Mouse (Mus musculus): ENCODE measurements around the gene Cfap97. TPM values are rescaled to one million over a fixed set of nuclear protein-coding genes. Genes with fewer than 3 reads are reported as not detected.
"Not testable (repeated sequence)": the region's sequence is repeated elsewhere in the genome, so short reads cannot be mapped to it uniquely, and the experiment has no call there.

The Cfap97 gene
- polyA plus RNA-seq, 1 experiment from 2014 or later, result 30.6 TPM

- DNase-seq (no peak), ATAC-seq (ENCODE audit: low FRiP score, low TSS enrichment) (no peak)
- Histone ChIP-seq H3K36me3 (ENCODE audit: control insufficient read depth, insufficient read depth, low read length) (no peaks in the 10 kb centered on the region), H3K4me2 (ENCODE audit: low read length) (no peak overlapping the region), H3K27ac (replicated peaks; ENCODE audit: low read depth, low read length) (no peak overlapping the region), H3K27me3 (ENCODE audit: control insufficient read depth, insufficient read depth, low read length) (no peaks in the 10 kb centered on the region), H3K9me3 (ENCODE audit: control insufficient read depth, low read length) (no peaks in the 10 kb centered on the region), H3K9ac (replicated peaks; ENCODE audit: low read length) (no peak overlapping the region), H3K4me3 (replicated peaks; ENCODE audit: low read depth, low read length) (no peak overlapping the region), H3K4me1 (ENCODE audit: control insufficient read depth, insufficient read depth, low read length) (no peaks in the 10 kb centered on the region)
- WGBS, result 70% methylated on average over 3 of the region's 3 CpGs
Observed at GRCm38 (mm10) chr8:46225501-46225900, 73.9 kb downstream of the Cfap97 start.

DNA sequence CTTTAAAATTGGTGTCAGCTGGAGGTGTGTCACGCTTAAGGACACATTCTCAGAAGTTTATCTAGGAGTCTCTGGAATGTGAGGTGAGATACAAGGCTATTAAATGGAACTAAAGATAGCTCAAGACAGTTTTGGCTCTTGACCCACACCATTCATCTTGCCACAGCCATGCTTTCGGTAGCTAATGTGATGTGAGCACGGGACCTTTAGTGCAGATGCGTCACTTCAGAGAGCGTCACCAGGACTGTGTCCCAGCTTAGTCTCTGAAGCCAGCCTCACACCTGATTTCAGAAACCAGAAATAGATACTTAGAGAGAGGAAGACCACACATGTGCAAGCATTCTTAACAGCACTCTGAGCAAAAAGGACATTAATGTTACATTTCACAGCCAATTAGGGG lies 75.1 kb downstream of the Cfap97 start:
- no peaks in the 10 kb centered on the region for H3K4me1 ChIP-seq (ENCODE audit: control insufficient read depth, insufficient read depth, low read length)
- 90% methylated on average over 5 of the region's 5 CpGs for WGBS
- H3K27me3 ChIP-seq (ENCODE audit: control insufficient read depth, insufficient read depth, low read length), result no peaks in the 10 kb centered on the region
- H3K9ac ChIP-seq (replicated peaks; ENCODE audit: low read length), result no peak overlapping the region
- H3K4me2 ChIP-seq (ENCODE audit: low read length), result no peak overlapping the region
- no peaks in the 10 kb centered on the region for H3K9me3 ChIP-seq (ENCODE audit: control insufficient read depth, low read length)
- H3K27ac ChIP-seq (replicated peaks; ENCODE audit: low read depth, low read length), result no peak overlapping the region
- H3K4me3 ChIP-seq (replicated peaks; ENCODE audit: low read depth, low read length), result no peak overlapping the region
- no peaks in the 10 kb centered on the region for H3K36me3 ChIP-seq (ENCODE audit: control insufficient read depth, insufficient read depth, low read length)
- DNase-seq (no peak), ATAC-seq (ENCODE audit: low FRiP score, low TSS enrichment) (no peak)

- H3K9me3 ChIP-seq (ENCODE audit: control insufficient read depth, low read length); H3K4me2 ChIP-seq (ENCODE audit: low read length); ATAC-seq (ENCODE audit: low FRiP score, low TSS enrichment); H3K27ac ChIP-seq (replicated peaks; ENCODE audit: low read depth, low read length); H3K4me3 ChIP-seq (replicated peaks; ENCODE audit: low read depth, low read length); H3K4me1 ChIP-seq (ENCODE audit: control insufficient read depth, insufficient read depth, low read length); H3K36me3 ChIP-seq (ENCODE audit: control insufficient read depth, insufficient read depth, low read length); H3K9ac ChIP-seq (replicated peaks; ENCODE audit: low read length); H3K27me3 ChIP-seq (ENCODE audit: control insufficient read depth, insufficient read depth, low read length); DNase-seq: not testable (repeated sequence)
- 88% methylated on average over 7 of the region's 7 CpGs for WGBS
Observed at GRCm38 (mm10) chr8:46231968-46232367, 80.4 kb downstream of the Cfap97 start.

GRCm38 (mm10) chr8:46232798-46233197 lies 81.2 kb downstream of the Cfap97 start:
- ATAC-seq (ENCODE audit: low FRiP score, low TSS enrichment) (no peak), DNase-seq (no peak)
- H3K9ac ChIP-seq (replicated peaks; ENCODE audit: low read length), result no peak overlapping the region
- no peaks in the 10 kb centered on the region for H3K36me3 ChIP-seq (ENCODE audit: control insufficient read depth, insufficient read depth, low read length)
- no peaks in the 10 kb centered on the region for H3K27me3 ChIP-seq (ENCODE audit: control insufficient read depth, insufficient read depth, low read length)
- H3K4me3 ChIP-seq (replicated peaks; ENCODE audit: low read depth, low read length), result no peak overlapping the region
- H3K4me2 ChIP-seq (ENCODE audit: low read length), result no peak overlapping the region
- WGBS, result 46% methylated on average over 8 of the region's 8 CpGs
- no peaks in the 10 kb centered on the region for H3K4me1 ChIP-seq (ENCODE audit: control insufficient read depth, insufficient read depth, low read length)
- no peaks in the 10 kb centered on the region for H3K9me3 ChIP-seq (ENCODE audit: control insufficient read depth, low read length)
- H3K27ac ChIP-seq (replicated peaks; ENCODE audit: low read depth, low read length), result no peak overlapping the region

GRCm38 (mm10) chr8:46234736-46235135 lies 83.2 kb downstream of the Cfap97 start:
- no peaks in the 10 kb centered on the region for H3K27me3 ChIP-seq (ENCODE audit: control insufficient read depth, insufficient read depth, low read length)
- H3K27ac ChIP-seq (replicated peaks; ENCODE audit: low read depth, low read length), result no peak overlapping the region
- no peaks in the 10 kb centered on the region for H3K36me3 ChIP-seq (ENCODE audit: control insufficient read depth, insufficient read depth, low read length)
- 87% methylated on average over 4 of the region's 4 CpGs for WGBS
- no peaks in the 10 kb centered on the region for H3K4me1 ChIP-seq (ENCODE audit: control insufficient read depth, insufficient read depth, low read length)
- H3K9ac ChIP-seq (replicated peaks; ENCODE audit: low read length), result no peak overlapping the region
- DNase-seq (no peak), ATAC-seq (ENCODE audit: low FRiP score, low TSS enrichment) (no peak)
- no peaks in the 10 kb centered on the region for H3K9me3 ChIP-seq (ENCODE audit: control insufficient read depth, low read length)
- no peak overlapping the region for H3K4me2 ChIP-seq (ENCODE audit: low read length)
- no peak overlapping the region for H3K4me3 ChIP-seq (replicated peaks; ENCODE audit: low read depth, low read length)

DNA sequence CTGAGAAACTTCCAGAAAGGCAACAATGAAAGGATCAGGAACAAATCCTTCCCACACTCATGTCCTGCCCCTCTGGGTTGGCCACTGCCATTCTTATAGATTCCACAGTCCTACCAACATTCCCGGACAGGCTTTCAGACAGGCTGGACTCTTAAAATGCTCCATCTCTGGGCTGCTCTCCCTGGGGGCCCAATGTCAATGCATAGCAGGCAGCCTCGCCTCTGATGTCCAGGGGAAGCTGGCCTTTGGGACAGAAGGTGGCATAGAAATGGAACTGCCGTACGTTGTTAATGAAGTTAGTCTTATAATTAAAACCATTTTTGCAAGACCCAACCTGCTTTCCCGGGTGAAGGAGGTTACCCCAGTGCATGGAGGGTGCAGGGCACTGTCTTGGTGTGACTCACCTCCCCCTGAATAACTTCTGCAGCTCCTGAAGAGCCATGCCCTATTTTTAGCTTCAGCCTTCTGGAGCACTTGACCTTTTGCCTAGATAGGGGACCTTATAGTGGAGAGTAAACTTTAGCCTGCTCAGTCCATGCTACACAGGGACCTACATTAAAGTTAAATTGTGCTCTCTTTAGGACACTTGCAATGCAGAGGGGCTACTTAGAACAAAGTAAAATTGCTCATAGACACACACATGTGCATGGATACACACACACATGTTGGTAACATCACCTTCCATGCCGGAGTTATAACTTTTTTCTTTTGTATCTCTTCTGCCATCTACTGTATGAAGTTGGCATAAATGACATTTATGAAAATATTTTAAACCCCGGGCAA lies 85.1 kb downstream of the Cfap97 start:
- Histone ChIP-seq H3K4me2 (ENCODE audit: low read length) (no peak overlapping the region), H3K9me3 (ENCODE audit: control insufficient read depth, low read length) (no peaks in the 10 kb centered on the region), H3K36me3 (ENCODE audit: control insufficient read depth, insufficient read depth, low read length) (no peaks in the 10 kb centered on the region), H3K27ac (replicated peaks; ENCODE audit: low read depth, low read length) (no peak overlapping the region), H3K4me3 (replicated peaks; ENCODE audit: low read depth, low read length) (no peak overlapping the region), H3K9ac (replicated peaks; ENCODE audit: low read length) (no peak overlapping the region), H3K27me3 (ENCODE audit: control insufficient read depth, insufficient read depth, low read length) (no peaks in the 10 kb centered on the region), H3K4me1 (ENCODE audit: control insufficient read depth, insufficient read depth, low read length) (no peaks in the 10 kb centered on the region)
- WGBS, result 67% methylated on average over 7 of the region's 7 CpGs
- DNase-seq, result peak; percentile 53
- no peak for ATAC-seq (ENCODE audit: low FRiP score, low TSS enrichment)

DNA sequence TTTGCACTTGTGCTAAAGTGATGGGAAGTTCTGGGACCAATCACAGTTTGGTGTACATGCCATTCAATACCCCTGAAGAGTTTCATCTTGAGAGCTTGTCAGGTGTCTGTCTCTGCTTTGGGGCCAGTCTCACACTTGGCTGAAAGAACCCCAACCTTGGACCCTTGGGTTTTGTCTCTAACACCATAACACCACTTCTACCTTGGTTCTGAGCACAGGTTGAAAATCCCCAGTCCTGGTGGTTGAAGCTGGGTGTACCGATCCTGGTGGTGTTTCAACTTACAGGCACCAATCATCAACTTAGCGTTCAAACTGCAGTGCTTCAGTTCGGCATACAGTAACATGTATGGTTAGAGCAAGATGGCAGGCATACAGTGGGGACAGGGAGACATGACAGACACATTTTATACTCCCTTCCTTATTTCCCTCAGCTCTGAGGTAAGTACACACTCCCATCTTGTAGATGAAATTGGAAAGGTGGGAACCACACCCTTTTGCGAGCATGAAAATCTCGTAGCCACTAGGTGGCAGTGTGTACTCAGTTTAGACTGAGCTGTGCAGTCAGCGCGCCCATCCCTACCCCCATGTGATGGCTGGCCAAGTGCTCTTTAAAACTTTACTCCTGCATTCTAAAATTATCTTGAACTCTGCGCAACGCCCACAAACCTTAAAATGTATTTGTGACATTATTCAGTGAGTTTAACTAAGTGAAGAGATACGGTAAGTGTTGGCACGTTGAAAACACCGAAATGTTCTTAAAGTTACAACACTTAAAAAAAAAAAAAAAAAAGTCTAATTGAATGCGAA lies 90.2 kb downstream of the Cfap97 start:
- Histone ChIP-seq H3K27me3 (ENCODE audit: control insufficient read depth, insufficient read depth, low read length) (0 out of 2 replicates have a peak, but pooled peaks cover 2% of the 10 kb centered on the region), H3K36me3 (ENCODE audit: control insufficient read depth, insufficient read depth, low read length) (no peaks in the 10 kb centered on the region), H3K27ac (replicated peaks; ENCODE audit: low read depth, low read length) (no peak overlapping the region), H3K9ac (replicated peaks; ENCODE audit: low read length) (no peak overlapping the region), H3K4me3 (replicated peaks; ENCODE audit: low read depth, low read length) (no peak overlapping the region), H3K9me3 (ENCODE audit: control insufficient read depth, low read length) (no peaks in the 10 kb centered on the region), H3K4me2 (ENCODE audit: low read length) (no peak overlapping the region), H3K4me1 (ENCODE audit: control insufficient read depth, insufficient read depth, low read length) (no peaks in the 10 kb centered on the region)
- 31% methylated on average over 13 of the region's 13 CpGs for WGBS
- peak; percentile 64; the same call in 1 of the 2 replicates for ATAC-seq (ENCODE audit: low FRiP score, low TSS enrichment)
- peak; percentile 93 for DNase-seq

- Histone ChIP-seq H3K27ac (replicated peaks; ENCODE audit: low read depth, low read length) (no peak overlapping the region), H3K9ac (replicated peaks; ENCODE audit: low read length) (no peak overlapping the region), H3K4me2 (ENCODE audit: low read length) (no peak overlapping the region), H3K9me3 (ENCODE audit: control insufficient read depth, low read length) (no peaks in the 10 kb centered on the region), H3K4me1 (ENCODE audit: control insufficient read depth, insufficient read depth, low read length) (no peaks in the 10 kb centered on the region), H3K27me3 (ENCODE audit: control insufficient read depth, insufficient read depth, low read length) (0 out of 2 replicates have a peak, but pooled peaks cover 2% of the 10 kb centered on the region), H3K36me3 (ENCODE audit: control insufficient read depth, insufficient read depth, low read length) (no peaks in the 10 kb centered on the region), H3K4me3 (replicated peaks; ENCODE audit: low read depth, low read length) (no peak overlapping the region)
- DNase-seq (no peak), ATAC-seq (ENCODE audit: low FRiP score, low TSS enrichment) (no peak)
- WGBS, result 49% methylated on average over 7 of the region's 7 CpGs
Observed at GRCm38 (mm10) chr8:46242946-46243345, 91.4 kb downstream of the Cfap97 start.

Data from midbrain, embryonic 14.5 days (tissue).